Mouse (Mus musculus): ENCODE measurements around the gene Rrp1.

DNA sequence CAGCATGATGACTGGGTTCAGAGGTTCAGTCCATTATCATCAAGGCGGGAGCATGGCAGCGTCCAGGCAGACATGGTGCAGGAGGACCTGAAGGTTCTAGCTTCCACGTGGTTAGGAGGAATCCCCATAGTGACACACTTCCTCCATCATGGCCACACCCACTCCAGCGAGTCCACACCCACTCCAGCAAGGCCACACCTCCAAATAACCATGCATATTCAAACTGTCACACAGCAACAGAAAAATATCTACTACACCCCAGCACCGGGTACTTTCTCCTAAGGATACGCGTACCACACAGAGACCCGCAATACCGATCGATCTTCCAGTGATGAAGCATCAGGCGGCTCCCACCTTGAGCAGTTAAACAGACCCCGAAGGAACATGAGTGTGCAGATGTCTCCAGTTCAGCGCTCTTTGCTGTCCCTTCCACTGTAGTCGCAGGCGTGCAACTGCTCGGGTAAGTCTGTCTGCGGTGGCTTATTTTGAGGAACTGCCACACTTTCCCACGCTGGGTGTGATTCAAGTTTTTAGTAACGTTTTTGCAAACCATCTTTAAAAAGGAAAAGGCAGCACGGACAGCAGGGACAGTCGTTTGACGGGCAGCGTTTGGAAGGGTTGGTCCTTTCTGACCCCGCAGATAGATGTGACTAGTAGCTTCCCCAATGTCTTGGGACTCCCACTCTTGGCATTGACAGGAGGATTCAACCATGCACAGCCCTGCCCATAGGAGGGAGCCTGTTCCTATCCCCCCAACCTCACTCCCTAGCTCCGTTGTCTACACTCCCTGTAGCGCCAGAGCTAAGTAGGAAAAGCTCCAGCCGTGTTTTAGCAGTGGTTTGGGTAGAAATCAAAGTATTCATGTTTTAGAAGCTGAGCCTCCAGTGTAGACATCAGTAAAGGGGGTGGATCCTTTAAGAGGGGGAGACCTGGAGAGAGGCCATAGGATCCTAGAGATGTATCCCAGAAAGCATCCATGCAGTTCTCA is 39.9 kb downstream of the Rrp1 start:
- TF ChIP-seq CTCF (IDR thresholded peaks at IDR 0.05; ENCODE audit: control insufficient read depth, insufficient read depth, insufficient replicate concordance, low read depth, low read length), result no peak
- no peak for TF ChIP-seq POLR2A (IDR thresholded peaks at IDR 0.05; ENCODE audit: control insufficient read depth, low read depth, low read length)

All from testis, adult 2 months (tissue).